Mouse (Mus musculus): ENCODE data around the gene Ccdc106. TPM values are rescaled to one million over a fixed set of nuclear protein-coding genes. Genes with fewer than 3 reads are reported as not detected.
A peak's percentile ranks its signal among the peaks of the same experiment; 100 is the strongest.

Gene Ccdc106
- 1 to 10 TPM in 9 of 26 experiments, under 1 TPM in 17; 0.25 to 2.8 (median 0.83) TPM for total RNA-seq (2018; cell fraction: chromatin; rRNA removed)
- under 1 TPM; 0.14 to 0.69 (median 0.33) TPM for total RNA-seq (2018; cell fraction: cytosol; rRNA removed)
- 1 to 10 TPM in 11 of 26 experiments, under 1 TPM in 12, not detected in 3; 0.34 to 1.9 (median 0.99) TPM for total RNA-seq (2018; cell fraction: nucleus; rRNA removed)
- 0.28 to 1.1 TPM (median 0.37 TPM) in 3 replicates for polyA plus RNA-seq (2018)

DNA sequence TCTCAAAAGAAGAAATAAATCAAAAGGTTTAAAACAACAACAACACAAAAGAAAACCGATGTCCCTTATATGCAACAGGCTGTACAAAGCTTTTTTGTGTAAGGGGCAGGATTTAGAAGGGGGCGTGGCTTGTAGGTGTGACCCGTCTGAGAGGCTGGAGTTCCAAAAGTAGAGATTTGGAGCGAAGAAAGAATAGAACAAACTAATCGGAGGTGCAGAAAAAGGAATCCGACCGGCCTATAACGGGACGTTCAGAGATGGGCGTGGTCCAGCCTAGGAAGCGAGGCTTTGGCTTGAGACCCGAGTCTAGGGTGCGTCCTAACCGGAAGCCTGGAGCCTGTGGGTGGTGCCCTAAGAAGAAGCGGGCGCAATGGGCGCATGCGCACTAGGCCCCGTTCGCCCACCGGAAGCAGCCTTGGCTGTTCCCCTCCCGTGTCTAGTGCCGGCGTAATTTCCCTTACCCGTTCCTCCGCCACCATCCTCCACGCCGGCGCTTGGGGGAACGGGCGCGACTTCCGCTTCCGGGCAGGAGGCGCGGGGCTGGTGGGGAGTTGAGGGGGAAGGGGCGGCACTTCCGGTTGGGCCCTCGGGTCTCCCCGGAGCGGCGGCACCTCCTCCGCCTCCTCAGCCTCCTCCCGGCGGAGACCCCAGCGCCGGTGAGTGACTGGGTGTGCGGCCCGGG lies at the start of gene Ccdc106, which contains the start of gene Zfp865:
Gene Ccdc106, plus strand, starts transcription at position 554 of the 682 bp plus-strand sequence.
Gene Zfp865, plus strand, starts transcription at position 377 of the 682 bp plus-strand sequence.
- Histone ChIP-seq H3K79me2 (ENCODE audit: inconsistent target) (peaks cover 76% of the 10 kb centered on the region), H3K27ac (peak within 1 kb of the TSS; percentile 81), H3K4me3 (ENCODE audit: inconsistent target) (peak within 1 kb of the TSS; percentile 84), H3K36me3 (ENCODE audit: inconsistent target) (peaks cover 27% of the 10 kb centered on the region; the same call in 1 of the 2 replicates)
- 1% methylated on average over 48 of the region's 49 CpGs for WGBS (ENCODE audit: missing documents)

GRCm38 (mm10) chr7:4971068-4971467 lies 49.3 kb upstream of the Ccdc106 start, which contains the start of gene Sbk3:
TSS of gene Sbk3 (minus strand) at chr7:4971168.
- Histone ChIP-seq H3K36me3 (ENCODE audit: inconsistent target) (no peaks in the 10 kb centered on the region), H3K4me3 (ENCODE audit: inconsistent target) (no peak within 1 kb of the TSS), H3K79me2 (ENCODE audit: inconsistent target) (no peaks in the 10 kb centered on the region), H3K27ac (no peak within 1 kb of the TSS)
- WGBS (ENCODE audit: missing documents), result 37% methylated on average over 6 of the region's 6 CpGs

DNA sequence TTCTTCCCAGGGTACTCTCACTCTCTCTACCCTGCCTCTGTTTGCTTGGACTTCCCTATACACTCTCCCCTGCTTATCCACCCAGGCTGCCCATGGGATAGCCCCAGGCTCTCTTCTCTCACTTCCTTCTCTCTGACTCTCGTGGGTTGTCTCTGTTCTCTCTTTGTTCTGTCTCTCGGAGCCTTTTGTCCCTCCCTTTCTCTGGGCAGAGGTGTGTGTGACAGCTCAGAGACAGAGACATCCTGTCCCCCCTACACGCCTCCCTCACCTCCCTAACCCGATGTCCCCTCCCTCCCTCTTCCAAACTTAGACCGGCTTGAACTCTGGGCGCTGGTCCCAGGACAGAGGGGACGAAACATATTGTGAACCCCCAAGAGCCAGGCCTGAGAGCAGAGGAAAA lies 48.6 kb upstream of the Ccdc106 start:
- H3K4me3 ChIP-seq (ENCODE audit: inconsistent target), result no peak overlapping the region
- no peaks in the 10 kb centered on the region for H3K79me2 ChIP-seq (ENCODE audit: inconsistent target)
- no peak overlapping the region for H3K27ac ChIP-seq
- 25% methylated on average over 7 of the region's 7 CpGs for WGBS (ENCODE audit: missing documents)
- no peaks in the 10 kb centered on the region for H3K36me3 ChIP-seq (ENCODE audit: inconsistent target)

- no peaks in the 10 kb centered on the region for H3K36me3 ChIP-seq (ENCODE audit: inconsistent target)
- WGBS (ENCODE audit: missing documents), result 60% methylated on average over 18 of the region's 18 CpGs
- no peak overlapping the region for H3K27ac ChIP-seq
- H3K79me2 ChIP-seq (ENCODE audit: inconsistent target), result no peaks in the 10 kb centered on the region
- no peak overlapping the region for H3K4me3 ChIP-seq (ENCODE audit: inconsistent target)
Observed at GRCm38 (mm10) chr7:4972321-4973047, 47.9 kb upstream of the Ccdc106 start.

DNA sequence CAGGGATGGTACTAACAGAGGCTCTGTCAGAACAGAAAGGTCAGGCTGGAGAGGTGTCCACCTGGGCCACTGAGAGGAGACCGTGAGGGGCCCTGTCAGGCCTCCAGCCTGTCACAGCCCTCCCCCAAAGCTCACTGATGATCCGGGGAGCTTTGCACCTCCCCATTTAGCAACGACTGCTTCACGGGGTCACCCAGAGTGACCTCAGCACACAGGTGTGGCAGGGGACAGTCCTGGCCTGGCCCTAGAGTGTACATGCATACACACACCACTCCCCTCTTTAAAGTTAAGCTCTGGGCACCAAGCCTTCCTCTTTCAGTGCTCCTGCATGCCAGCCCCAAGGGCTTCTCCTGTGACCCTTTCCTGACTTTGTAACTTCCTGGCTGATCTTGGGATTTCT lies 44.9 kb upstream of the Ccdc106 start:
- WGBS (ENCODE audit: missing documents), result 81% methylated on average over 4 of the region's 4 CpGs
- H3K79me2 ChIP-seq (ENCODE audit: inconsistent target), result no peaks in the 10 kb centered on the region
- H3K4me3 ChIP-seq (ENCODE audit: inconsistent target), result no peak overlapping the region
- no peak overlapping the region for H3K27ac ChIP-seq
- H3K36me3 ChIP-seq (ENCODE audit: inconsistent target), result no peaks in the 10 kb centered on the region

DNA sequence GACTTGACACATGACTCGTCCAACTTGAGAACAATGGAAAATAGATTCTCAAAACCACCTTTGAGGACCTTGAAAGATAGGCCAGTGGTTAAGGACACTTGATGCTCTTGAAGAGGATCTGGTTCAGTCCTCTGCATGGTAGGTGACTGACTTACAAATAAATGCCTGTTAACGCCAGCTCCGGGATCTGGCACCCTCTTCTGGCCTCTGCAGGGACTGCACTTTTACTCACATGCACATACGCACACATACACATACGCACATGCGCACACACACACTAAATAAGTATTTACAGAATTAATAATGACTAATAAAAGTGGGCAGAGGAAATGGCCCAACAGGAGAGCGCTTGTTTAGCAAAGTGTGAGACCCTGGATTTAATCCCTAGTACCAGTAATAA lies 43.5 kb upstream of the Ccdc106 start:
- 88% methylated on average over 7 of the region's 7 CpGs for WGBS (ENCODE audit: missing documents)
- Histone ChIP-seq H3K79me2 (ENCODE audit: inconsistent target) (no peaks in the 10 kb centered on the region), H3K27ac (no peak overlapping the region), H3K36me3 (ENCODE audit: inconsistent target) (no peaks in the 10 kb centered on the region), H3K4me3 (ENCODE audit: inconsistent target) (no peak overlapping the region)

DNA sequence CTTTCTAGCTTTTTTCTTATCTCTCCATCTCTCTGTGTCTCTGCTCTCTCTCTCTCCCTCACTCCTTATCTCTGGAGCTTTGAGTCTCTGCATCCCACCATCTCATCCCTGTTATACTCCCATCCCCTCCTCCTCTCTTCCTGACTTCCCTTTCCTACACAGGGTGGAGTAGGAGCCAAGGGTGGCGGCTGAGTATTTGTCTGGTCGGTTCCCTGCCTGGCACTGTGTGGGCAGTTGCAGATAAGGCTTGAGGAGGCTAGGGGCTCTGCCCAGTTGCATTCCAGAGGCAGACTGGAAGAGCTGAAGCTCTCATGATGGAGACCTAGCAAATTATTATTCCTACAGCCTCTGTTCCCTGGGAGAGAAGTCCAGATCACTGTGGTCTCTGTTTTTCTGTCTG lies 32.1 kb upstream of the Ccdc106 start:
- no peak overlapping the region for H3K27ac ChIP-seq
- WGBS (ENCODE audit: missing documents), result 73% methylated on average over 2 of the region's 2 CpGs
- H3K4me3 ChIP-seq (ENCODE audit: inconsistent target), result no peak overlapping the region

DNA sequence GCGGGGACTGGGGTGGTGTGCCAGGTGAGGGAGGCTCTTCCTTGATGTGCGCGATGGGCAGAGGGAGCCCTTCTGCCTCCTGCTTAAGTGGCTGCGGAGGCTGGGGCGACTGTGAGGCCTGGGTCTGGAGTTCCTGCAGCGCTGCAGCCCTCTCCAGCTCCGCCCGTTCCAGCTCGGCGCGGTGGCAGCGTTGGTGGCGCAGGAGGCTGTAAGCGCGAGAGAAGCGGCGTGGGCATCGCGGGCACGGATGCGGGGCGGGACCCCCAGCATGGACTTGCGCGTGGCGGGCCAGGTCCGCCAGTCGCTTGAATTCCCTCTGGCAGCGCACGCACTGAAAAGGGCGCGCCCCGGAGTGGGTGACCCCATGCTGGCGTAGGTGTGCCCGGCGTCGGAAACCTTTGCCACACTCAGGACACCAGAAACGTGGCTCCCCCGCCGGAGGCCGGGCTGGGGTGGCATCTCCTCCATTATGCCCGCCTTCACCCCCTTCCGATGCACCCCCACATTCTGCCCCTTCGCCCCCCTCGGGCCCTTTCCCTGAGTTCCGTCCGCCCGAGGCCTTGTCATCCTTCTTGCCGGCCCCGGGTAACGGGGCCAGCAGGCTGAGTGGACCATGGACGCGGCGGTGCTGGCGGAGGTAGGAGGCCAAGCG lies 26.9 kb upstream of the Ccdc106 start:
- WGBS (ENCODE audit: missing documents), result 94% methylated on average over 42 of the region's 55 CpGs
- Histone ChIP-seq H3K4me3 (ENCODE audit: inconsistent target) (no peak overlapping the region), H3K79me2 (ENCODE audit: inconsistent target) (no peaks in the 10 kb centered on the region), H3K27ac (no peak overlapping the region), H3K36me3 (ENCODE audit: inconsistent target) (no peaks in the 10 kb centered on the region)

More for the DNA sequence above, 32.1 kb upstream of the Ccdc106 start:
- H3K79me2 ChIP-seq (ENCODE audit: inconsistent target), result no peaks in the 10 kb centered on the region
- H3K36me3 ChIP-seq (ENCODE audit: inconsistent target), result no peaks in the 10 kb centered on the region

DNA sequence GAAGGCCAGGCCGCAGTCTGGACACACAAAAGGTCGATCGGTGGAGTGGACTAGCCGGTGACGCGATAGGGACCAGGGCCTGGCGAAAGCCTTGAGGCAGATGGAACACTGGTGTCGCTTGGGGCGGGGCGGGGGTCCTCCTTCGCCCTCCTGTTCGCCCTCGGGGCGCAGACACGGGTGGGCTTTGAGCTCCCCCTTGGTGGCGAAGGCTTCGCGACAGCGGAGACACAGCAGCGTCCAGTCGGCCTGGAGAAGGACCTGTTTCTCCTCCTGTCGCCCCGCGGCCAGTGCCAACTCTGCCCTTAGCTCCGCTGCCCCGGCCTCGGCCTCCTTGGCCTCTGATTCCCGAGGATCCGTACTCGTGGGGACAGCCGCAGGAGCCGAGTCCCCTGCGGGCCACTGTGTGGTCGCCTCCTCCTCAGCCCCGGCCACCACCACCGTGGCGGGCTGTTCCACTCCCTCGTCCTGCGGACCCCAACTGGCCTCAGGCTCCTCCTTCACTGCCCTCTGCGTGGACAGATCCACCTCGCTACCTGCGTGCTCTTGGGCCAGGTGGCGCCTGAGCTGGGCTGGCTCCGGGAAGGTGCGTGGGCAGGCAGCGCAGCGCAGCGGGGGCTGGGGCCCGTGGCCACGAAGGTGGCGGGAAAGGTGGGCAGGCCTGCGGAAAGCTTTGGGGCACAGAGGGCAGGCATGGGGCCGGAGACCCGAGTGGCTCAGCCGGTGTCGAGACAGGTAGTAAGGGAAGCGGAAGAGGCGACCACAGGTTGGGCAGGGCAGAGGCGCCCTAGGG lies 26.2 kb upstream of the Ccdc106 start:
- 93% methylated on average over 56 of the region's 59 CpGs for WGBS (ENCODE audit: missing documents)
- no peak overlapping the region for H3K4me3 ChIP-seq (ENCODE audit: inconsistent target)
- no peak overlapping the region for H3K27ac ChIP-seq
- H3K79me2 ChIP-seq (ENCODE audit: inconsistent target), result no peaks in the 10 kb centered on the region
- no peaks in the 10 kb centered on the region for H3K36me3 ChIP-seq (ENCODE audit: inconsistent target)

DNA sequence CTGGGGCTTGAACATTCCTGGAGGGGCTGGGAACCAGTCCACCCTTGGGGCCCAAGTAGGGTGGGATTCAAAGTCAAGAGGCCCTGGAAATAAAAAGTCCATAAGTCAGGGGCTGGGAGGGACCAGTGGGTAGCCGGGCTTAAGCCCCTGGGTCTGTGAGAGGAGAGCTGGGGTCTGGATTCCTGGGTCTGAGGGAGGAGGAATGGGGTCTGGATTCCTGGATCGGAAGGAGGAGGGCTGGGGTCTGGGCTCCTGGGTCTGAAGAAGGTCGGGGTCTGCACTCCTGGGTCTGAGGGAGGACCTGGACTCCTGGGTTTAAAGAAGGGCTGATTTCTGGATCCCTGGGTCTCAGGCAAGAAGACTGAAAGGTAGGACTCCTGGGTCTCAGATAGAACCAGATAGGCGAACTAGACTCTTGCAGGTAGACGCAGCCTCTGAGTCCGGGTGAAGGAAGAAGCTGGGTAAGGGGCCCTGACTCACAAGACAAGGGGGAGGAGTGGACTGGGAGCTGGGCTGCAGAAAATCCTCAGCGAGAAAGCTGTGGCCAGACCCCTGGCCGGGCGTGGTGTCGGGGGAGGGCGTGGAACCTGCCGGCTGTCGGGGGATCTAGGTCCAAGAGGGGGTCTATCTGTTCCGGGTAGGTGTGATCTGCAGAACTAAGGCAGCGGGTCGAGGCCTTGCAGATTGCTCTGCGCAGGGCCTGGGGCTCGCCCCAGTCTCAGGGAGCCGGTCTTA lies 24.9 kb upstream of the Ccdc106 start:
- 11% methylated on average over 16 of the region's 19 CpGs for WGBS (ENCODE audit: missing documents)
- Histone ChIP-seq H3K36me3 (ENCODE audit: inconsistent target) (no peaks in the 10 kb centered on the region), H3K4me3 (ENCODE audit: inconsistent target) (peak overlapping the region; percentile 57), H3K27ac (no peak overlapping the region), H3K79me2 (ENCODE audit: inconsistent target) (no peaks in the 10 kb centered on the region)

DNA sequence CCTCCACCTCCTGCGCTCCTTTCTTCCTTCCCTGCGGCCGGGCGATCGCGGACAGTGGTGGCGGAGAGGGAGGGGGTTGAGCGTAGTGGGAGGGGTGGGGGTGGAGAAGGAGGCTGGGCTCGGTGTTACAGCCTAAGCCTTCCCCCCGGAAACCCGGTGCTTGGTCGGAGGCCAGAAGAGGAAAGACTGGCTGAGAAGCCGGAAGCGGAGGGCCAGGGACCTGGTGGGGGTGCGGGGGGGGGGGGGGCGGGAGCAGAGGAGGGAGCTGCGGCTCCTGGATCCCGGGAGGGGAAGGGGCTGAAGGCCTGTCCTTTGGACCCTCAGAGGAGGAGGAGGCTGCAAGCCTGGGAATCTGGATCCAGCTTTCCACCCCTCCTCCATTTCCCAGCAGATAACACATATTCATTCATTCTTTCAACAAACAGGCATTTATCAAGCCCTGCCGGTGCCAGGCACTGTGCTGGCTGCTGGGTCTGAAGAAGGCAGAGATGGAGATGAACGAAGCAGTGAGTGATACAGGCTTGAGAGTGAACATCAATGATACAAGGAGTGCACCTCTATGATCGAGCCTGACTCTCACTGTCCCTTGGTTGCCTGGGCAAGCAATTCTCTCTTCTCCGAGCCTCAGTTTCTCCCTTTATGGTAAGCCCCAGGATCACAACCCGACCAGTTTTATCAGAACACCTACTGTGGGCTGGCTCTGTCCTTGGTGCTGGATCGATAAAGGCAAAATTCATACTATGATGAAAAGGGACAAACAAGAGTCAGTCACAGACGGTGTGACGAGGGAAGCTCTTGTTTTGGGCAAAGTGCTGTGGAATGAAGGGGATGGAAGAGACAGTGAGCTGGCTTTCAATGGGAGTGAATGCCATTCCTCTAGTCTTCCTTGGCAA lies 24.1 kb upstream of the Ccdc106 start, which contains the start of gene Zfp579:
Gene Zfp579, minus strand, starts transcription at position 156 of the 893 bp plus-strand sequence.
- no peaks in the 10 kb centered on the region for H3K79me2 ChIP-seq (ENCODE audit: inconsistent target)
- H3K4me3 ChIP-seq (ENCODE audit: inconsistent target), result peak within 1 kb of the TSS; percentile 57
- no peaks in the 10 kb centered on the region for H3K36me3 ChIP-seq (ENCODE audit: inconsistent target)
- no peak within 1 kb of the TSS for H3K27ac ChIP-seq
- WGBS (ENCODE audit: missing documents), result 25% methylated on average over 8 of the region's 26 CpGs

DNA sequence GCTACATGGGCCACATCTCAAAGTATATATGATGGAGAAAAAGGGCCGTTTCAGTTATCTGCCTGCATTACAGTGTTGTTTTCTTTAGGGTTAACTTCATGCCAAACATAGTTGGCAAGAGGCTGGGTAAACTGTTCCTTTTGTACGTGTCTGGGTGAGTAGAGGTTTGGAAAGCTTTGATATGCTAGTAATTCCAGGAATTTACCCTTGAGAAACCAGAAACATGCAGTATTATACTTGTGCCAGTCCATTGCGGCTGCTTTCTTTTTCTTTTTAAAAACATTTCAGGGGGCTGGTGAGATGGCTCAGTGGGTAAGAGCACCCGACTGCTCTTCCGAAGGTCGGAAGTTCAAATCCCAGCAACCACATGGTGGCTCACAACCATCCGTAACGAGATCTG lies 23.4 kb upstream of the Ccdc106 start:
- H3K79me2 ChIP-seq (ENCODE audit: inconsistent target), result no peaks in the 10 kb centered on the region
- no peak overlapping the region for H3K27ac ChIP-seq
- no peak overlapping the region for H3K4me3 ChIP-seq (ENCODE audit: inconsistent target)
- WGBS (ENCODE audit: missing documents), result 84% methylated on average over 6 of the region's 8 CpGs
- H3K36me3 ChIP-seq (ENCODE audit: inconsistent target), result no peaks in the 10 kb centered on the region

GRCm38 (mm10) chr7:4999876-5000275 lies 20.5 kb upstream of the Ccdc106 start:
- Histone ChIP-seq H3K27ac (no peak overlapping the region), H3K36me3 (ENCODE audit: inconsistent target) (no peaks in the 10 kb centered on the region), H3K4me3 (ENCODE audit: inconsistent target) (no peak overlapping the region), H3K79me2 (ENCODE audit: inconsistent target) (no peaks in the 10 kb centered on the region)
- WGBS (ENCODE audit: missing documents), result 83% methylated on average over 2 of the region's 2 CpGs
